Mouse (Mus musculus) right cerebral cortex, postnatal 36 days (tissue): Measurements from ENCODE around the gene Ctps2.
A peak's percentile ranks its signal among the peaks of the same experiment; 100 is the strongest.

ENCODE experiments used
- DNase-seq, 2 experiments: peaks; one replicate each; pipeline ENCODE4 v3.0.0; 2022; ENCODE audit warnings: low spot score in 2 of 2, mixed read lengths in 1 of 2

The Ctps2 gene

GRCm38 (mm10) chrX:162976194-162976593 is 75.2 kb downstream of the Ctps2 start:
- DNase-seq = no peak

DNA sequence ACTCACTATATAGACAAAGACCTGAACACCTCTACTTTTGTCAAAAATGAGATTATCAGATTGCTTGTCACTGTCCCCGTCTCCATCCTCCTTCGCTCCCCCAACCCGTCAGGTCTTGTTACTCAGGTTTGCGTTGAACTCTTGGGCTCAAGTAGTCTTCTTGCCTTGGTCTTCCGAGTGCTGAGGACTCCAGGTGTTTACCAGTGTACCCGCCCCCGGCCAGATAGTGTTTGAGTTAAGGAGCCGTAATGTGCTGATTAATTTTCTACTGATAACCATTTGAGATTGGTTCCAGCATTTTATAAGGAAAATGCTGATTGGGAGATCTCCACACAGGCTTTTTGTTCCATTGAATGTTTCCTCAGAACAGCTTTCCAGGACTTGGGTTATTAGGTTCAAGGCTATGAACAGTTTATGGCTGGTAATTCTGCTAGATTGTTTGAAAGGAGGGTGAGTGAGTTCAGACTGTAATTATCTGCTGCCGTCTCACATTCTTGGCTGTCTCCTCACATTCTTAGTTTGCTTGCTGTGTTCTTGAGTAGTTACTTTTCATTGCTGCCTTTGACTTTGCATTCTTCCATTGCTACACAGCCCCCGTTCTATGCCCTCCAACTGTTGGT is 85.9 kb downstream of the Ctps2 start:
- DNase-seq = no peak

DNA sequence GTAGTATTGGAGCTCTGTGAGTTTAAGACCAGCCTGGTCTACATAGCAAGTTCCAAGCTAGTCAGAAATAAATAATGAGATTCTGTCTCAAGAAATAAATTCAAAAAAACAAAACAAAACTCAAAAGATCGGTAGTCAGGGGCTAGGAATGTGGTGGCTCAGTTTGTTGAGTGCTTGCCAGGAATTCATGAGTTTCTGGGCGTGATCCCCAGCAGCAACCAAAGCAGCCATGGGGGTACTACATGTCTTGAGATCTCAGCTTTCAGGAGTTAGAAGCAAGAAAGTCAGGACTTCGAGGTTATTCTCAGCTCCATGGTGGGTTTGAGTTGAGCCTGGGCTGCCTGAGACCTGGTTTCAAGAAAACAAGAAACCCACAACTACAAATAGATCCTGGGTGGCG is 90.4 kb downstream of the Ctps2 start:
- DNase-seq = no peak

DNA sequence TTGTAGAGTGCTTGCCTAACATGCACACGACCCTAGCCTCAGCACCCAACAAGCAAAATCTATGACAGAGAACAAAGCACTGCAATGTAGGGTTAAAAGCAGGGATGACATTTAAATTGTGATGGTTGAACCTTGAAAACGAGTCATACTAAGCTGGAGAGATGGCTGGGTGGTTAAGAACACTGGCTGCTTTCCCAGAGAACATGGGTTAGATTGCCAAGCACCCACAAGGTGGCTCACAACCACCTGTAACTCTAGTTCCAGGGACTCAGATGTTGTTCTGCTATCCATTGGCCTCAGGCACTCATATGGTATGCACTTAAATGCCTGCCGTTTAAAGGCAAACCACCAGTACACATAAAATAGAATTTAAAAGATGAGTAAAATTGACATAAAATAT is 91.1 kb downstream of the Ctps2 start:
- DNase-seq = no peak

- no peak for DNase-seq
These were observed 126.8 kb downstream of the Ctps2 start for GRCm38 (mm10) chrX:163027864-163028263.

DNA sequence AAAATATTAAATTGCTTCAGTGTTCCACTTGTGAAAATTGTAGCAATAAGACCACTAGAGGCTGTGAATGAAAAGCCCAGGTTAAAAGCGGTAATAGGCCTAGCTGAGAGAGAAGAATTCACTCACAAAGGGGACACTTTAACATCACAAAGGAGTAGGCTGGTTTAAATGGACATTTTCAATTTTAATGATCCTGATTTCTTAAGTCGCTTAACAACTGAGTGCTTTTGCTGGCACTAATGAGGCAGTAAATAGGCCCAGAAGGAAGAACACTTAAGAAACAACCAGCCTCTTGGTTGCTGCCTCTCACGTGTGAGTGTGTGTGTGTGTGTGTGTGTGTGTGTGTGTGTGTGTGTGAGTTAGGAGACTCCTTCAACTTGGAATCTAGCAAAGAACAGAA is 137.7 kb downstream of the Ctps2 start:
- peak in 1 of 2 experiments; percentile 1 for DNase-seq

GRCm38 (mm10) chrX:163042771-163043170 is 141.7 kb downstream of the Ctps2 start:
- no peak for DNase-seq

DNA sequence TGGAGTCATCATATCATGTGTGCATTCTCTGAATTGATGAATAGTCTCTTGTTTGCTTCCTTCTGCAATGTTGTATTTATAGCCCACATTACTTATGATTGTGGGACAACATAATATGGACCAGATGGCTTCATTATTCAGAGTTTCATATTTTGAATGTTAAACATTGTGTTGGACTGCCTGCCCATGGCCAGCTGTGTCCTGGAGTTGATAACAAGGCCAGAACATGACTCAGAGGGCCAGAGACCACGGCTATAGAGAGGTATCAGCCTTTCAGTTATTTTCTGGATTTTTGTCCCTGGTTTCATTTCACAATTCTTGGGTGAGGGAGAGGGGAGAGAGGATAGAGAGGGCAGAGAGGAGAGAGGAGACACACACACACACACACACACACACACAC is 162.9 kb downstream of the Ctps2 start:
- DNase-seq = no peak
